Mouse (Mus musculus) heart, embryonic 16.5 days (tissue): Measurements from ENCODE around the gene Ankrd17. TPM values are rescaled to one million over a fixed set of nuclear protein-coding genes. Genes with fewer than 3 reads are reported as not detected.
"Not testable (repeated sequence)": the region's sequence is repeated elsewhere in the genome, so short reads cannot be mapped to it uniquely, and the experiment has no call there.

Experiments used
- ATAC-seq: fragments of 200-750 bp; cut with Nextera tagmentation; replicated peaks from 2 replicates; pipeline ENCODE4 v1.8.0; 2017; ENCODE audit warnings: moderate number of reproducible peaks; ENCODE audit not compliant: insufficient read depth, low FRiP score; ENCODE audit errors: extremely low read depth
- H3K27ac ChIP-seq: fragments of 300-500 bp; sonication (generic); 2 replicates; pipeline ENCODE4 v1.5.1; 2014; ENCODE audit warnings: mild to moderate bottlenecking, low read length, control low read depth, moderate library complexity
- H3K27me3 ChIP-seq: fragments of 300-500 bp; sonication (generic); 2 replicates; pipeline ENCODE4 v1.6.1; 2014; ENCODE audit warnings: low read length, mixed read lengths; ENCODE audit not compliant: control insufficient read depth, insufficient read depth
- H3K36me3 ChIP-seq: fragments of 300-500 bp; sonication (generic); 2 replicates; pipeline ENCODE4 v1.6.1; 2014; ENCODE audit not compliant: control insufficient read depth, insufficient read depth
- H3K4me1 ChIP-seq: fragments of 300-500 bp; sonication (generic); 2 replicates; pipeline ENCODE4 v1.6.1; 2014; ENCODE audit warnings: low read length, mixed read lengths; ENCODE audit not compliant: control insufficient read depth, insufficient read depth
- H3K4me2 ChIP-seq: fragments of 300-500 bp; sonication (generic); 2 replicates; pipeline ENCODE4 v1.6.1; 2014; ENCODE audit warnings: low read depth, mild to moderate bottlenecking, control low read depth, low read length
- H3K4me3 ChIP-seq: fragments of 300-500 bp; sonication (generic); 2 replicates; pipeline ENCODE4 v1.5.1; 2014; ENCODE audit warnings: mild to moderate bottlenecking, control low read depth, low read length
- H3K9ac ChIP-seq: fragments of 300-500 bp; sonication (generic); 2 replicates; pipeline ENCODE4 v1.6.1; 2014; ENCODE audit warnings: low read length, control low read depth
- H3K9me3 ChIP-seq: fragments of 300-500 bp; sonication (generic); replicated peaks from 2 replicates; pipeline ENCODE4 v1.6.1; 2016; ENCODE audit warnings: low read length; ENCODE audit not compliant: control insufficient read depth
- WGBS: fragments of 180-500 bp; shearing (Covaris S2); extraction: QIAGEN DNeasy Blood & Tissue Kit; methylation state at CpG from one replicate; pipeline ENCODE4 v1.1.7; 2014; 5-methylcytosine and 5-hydroxymethylcytosine counted together
- polyA plus RNA-seq: library from polyadenylated mRNA; unstranded; fragments of >200 nt; fragmentation: Nextera tagmentation; extraction: Ambion mirVana; gene quantifications from 2 replicates; pipeline ENCODE4 v1.2.1, GENCODE M21; 2015

The Ankrd17 gene
- polyA plus RNA-seq, 1 experiment from 2014 or later, result 15.7 TPM

- WGBS, result 76% methylated on average over 3 of the region's 3 CpGs
- Histone ChIP-seq H3K4me3 (no peak overlapping the region), H3K9me3 (no peaks in the 10 kb centered on the region), H3K36me3 (peaks cover 27% of the 10 kb centered on the region), H3K27ac (no peak overlapping the region), H3K27me3 (no peaks in the 10 kb centered on the region), H3K4me2 (no peak overlapping the region), H3K9ac (no peak overlapping the region), H3K4me1 (no peaks in the 10 kb centered on the region)
- no peak for ATAC-seq
These were observed 87.0 kb downstream of the Ankrd17 start for GRCm38 (mm10) chr5:90279418-90279817.

- Histone ChIP-seq H3K27me3 (no peaks in the 10 kb centered on the region), H3K4me3 (no peak overlapping the region), H3K9me3 (no peaks in the 10 kb centered on the region), H3K4me1 (no peaks in the 10 kb centered on the region), H3K4me2 (no peak overlapping the region), H3K36me3 (peaks cover 17% of the 10 kb centered on the region), H3K27ac (no peak overlapping the region), H3K9ac (no peak overlapping the region)
- 100% methylated on average over 1 of the region's 1 CpGs for WGBS
- no peak for ATAC-seq
These were observed 88.9 kb downstream of the Ankrd17 start for GRCm38 (mm10) chr5:90277443-90277842.

- H3K9ac ChIP-seq, result no peak overlapping the region
- peaks cover 24% of the 10 kb centered on the region for H3K36me3 ChIP-seq
- no peaks in the 10 kb centered on the region for H3K27me3 ChIP-seq
- no peak for ATAC-seq
- no peak overlapping the region for H3K4me2 ChIP-seq
- no peak overlapping the region for H3K27ac ChIP-seq
- no peak overlapping the region for H3K4me3 ChIP-seq
- H3K9me3 ChIP-seq, result no peaks in the 10 kb centered on the region
- 84% methylated on average over 1 of the region's 1 CpGs for WGBS
- no peaks in the 10 kb centered on the region for H3K4me1 ChIP-seq
These were observed 91.6 kb downstream of the Ankrd17 start for GRCm38 (mm10) chr5:90274806-90275205.

GRCm38 (mm10) chr5:90262230-90262629 is 104.1 kb downstream of the Ankrd17 start:
- not testable (repeated sequence) for H3K9me3 ChIP-seq, H3K4me1 ChIP-seq, H3K4me2 ChIP-seq, ATAC-seq, H3K9ac ChIP-seq, H3K4me3 ChIP-seq, H3K27me3 ChIP-seq, H3K27ac ChIP-seq
- peaks cover 51% of the 10 kb centered on the region for H3K36me3 ChIP-seq
- WGBS, result 84% methylated on average over 2 of the region's 2 CpGs

DNA sequence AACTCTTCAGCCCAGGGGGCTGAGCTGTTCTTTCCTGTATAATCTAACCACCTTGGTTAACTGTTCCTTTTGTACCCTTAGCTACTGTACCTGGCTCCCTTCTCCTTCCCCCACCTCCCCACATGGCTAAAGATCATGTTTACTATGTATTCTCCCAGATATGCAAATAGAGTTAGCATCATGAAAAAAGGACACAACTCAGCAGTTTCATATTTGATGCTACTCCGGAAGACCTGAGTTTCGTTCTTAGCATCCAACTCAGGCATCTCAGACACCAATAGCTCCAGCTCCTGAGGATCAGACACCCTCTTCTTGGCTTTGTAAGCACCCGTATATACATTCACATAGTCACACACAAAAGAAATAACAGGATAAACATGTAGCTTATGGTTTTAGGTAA is 109.4 kb downstream of the Ankrd17 start:
- WGBS, result 95% methylated on average over 3 of the region's 3 CpGs
- no peak overlapping the region for H3K4me3 ChIP-seq
- H3K27ac ChIP-seq, result no peak overlapping the region
- no peak for ATAC-seq
- H3K36me3 ChIP-seq, result peaks cover 60% of the 10 kb centered on the region
- H3K9me3 ChIP-seq, result no peaks in the 10 kb centered on the region
- no peaks in the 10 kb centered on the region for H3K27me3 ChIP-seq
- H3K4me2 ChIP-seq, result no peak overlapping the region
- no peaks in the 10 kb centered on the region for H3K4me1 ChIP-seq
- H3K9ac ChIP-seq, result no peak overlapping the region

DNA sequence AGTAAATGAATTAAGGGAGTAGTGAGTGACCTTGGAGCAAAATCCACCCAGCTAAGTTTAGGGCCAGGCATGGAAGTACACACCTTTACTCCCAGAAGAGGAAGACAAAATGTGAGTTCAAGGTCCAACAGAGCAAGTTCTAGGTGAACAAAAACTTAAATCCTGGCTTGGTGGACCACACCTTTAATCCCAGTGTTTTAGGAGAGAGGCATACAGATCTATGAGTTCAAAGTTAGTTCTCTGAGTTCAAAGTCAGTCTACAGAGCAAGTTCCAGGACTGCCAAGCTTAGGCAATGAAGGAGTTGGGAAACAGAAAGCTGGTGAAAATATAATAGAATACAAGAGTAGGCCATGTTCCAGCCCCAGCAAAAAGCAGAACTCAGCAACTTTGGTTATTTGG is 118.9 kb downstream of the Ankrd17 start:
- no peak overlapping the region for H3K4me2 ChIP-seq
- H3K9me3 ChIP-seq, result no peaks in the 10 kb centered on the region
- no peak overlapping the region for H3K9ac ChIP-seq
- no peaks in the 10 kb centered on the region for H3K4me1 ChIP-seq
- H3K27ac ChIP-seq, result no peak overlapping the region
- H3K4me3 ChIP-seq, result no peak overlapping the region
- no peak for ATAC-seq
- H3K36me3 ChIP-seq, result peaks cover 59% of the 10 kb centered on the region
- no peaks in the 10 kb centered on the region for H3K27me3 ChIP-seq

DNA sequence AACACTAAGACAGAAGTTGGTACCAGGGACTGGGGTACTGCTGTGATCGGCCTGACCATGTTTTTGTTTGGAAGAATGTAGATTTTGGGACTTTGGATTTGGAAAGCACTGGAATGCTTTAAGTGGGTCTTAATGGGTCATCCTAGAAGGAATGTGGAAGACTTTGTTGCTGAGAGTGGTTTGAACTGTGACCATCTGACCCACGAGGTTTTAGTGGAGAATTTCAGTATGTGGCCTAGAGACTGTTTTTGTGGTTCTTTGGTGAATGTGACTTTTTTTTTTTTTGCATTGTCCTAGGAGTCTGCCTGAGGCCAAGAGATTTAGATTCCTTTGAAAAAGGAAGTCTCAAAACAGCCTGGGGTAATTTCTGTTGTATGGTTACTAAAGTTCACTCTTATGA is 119.4 kb downstream of the Ankrd17 start:
- H3K36me3 ChIP-seq, result peaks cover 58% of the 10 kb centered on the region
- H3K9ac ChIP-seq, result no peak overlapping the region
- H3K9me3 ChIP-seq, result no peaks in the 10 kb centered on the region
- no peaks in the 10 kb centered on the region for H3K27me3 ChIP-seq
- no peaks in the 10 kb centered on the region for H3K4me1 ChIP-seq
- no peak overlapping the region for H3K4me2 ChIP-seq
- 78% methylated on average over 2 of the region's 2 CpGs for WGBS
- no peak overlapping the region for H3K4me3 ChIP-seq
- no peak overlapping the region for H3K27ac ChIP-seq
- ATAC-seq, result no peak

- 71% methylated on average over 4 of the region's 4 CpGs for WGBS
- peaks cover 57% of the 10 kb centered on the region for H3K36me3 ChIP-seq
- H3K27ac ChIP-seq, result no peak overlapping the region
- H3K4me1 ChIP-seq, result no peaks in the 10 kb centered on the region
- no peaks in the 10 kb centered on the region for H3K9me3 ChIP-seq
- no peak for ATAC-seq
- H3K9ac ChIP-seq, result no peak overlapping the region
- H3K27me3 ChIP-seq, result no peaks in the 10 kb centered on the region
- H3K4me3 ChIP-seq, result no peak overlapping the region
- H3K4me2 ChIP-seq, result no peak overlapping the region
These were observed 119.8 kb downstream of the Ankrd17 start for GRCm38 (mm10) chr5:90246567-90246966.

GRCm38 (mm10) chr5:90245416-90245815 is 121.0 kb downstream of the Ankrd17 start:
- no peak for ATAC-seq
- Histone ChIP-seq H3K27ac (no peak overlapping the region), H3K4me1 (no peaks in the 10 kb centered on the region), H3K9ac (no peak overlapping the region), H3K36me3 (peaks cover 52% of the 10 kb centered on the region), H3K4me2 (no peak overlapping the region), H3K4me3 (no peak overlapping the region), H3K9me3 (no peaks in the 10 kb centered on the region), H3K27me3 (no peaks in the 10 kb centered on the region)
- 32% methylated on average over 4 of the region's 4 CpGs for WGBS

DNA sequence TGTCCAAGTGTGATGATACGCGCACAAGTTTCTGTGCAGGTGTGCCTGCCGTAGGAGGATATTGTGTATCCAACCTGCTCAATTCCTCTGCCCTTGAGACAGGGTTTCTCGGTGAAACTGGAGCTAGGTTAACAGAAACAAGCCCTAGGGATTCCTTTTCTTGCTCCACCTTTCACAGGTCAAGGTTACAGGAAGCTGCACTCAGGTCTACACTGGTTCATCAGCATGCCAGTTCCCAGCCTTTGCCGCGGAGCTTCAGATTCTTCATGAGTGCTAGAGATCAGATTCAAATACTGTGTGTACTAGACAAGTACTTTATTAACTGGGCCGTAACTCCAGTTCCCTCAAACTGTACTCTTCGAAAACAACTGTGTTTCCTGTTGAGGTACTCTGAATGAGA is 131.2 kb downstream of the Ankrd17 start:
- Histone ChIP-seq H3K4me1 (no peaks in the 10 kb centered on the region), H3K9me3 (no peaks in the 10 kb centered on the region), H3K4me2 (no peak overlapping the region), H3K27ac (no peak overlapping the region), H3K4me3 (no peak overlapping the region), H3K9ac (no peak overlapping the region), H3K27me3 (no peaks in the 10 kb centered on the region), H3K36me3 (peaks cover 63% of the 10 kb centered on the region)
- ATAC-seq, result no peak
- WGBS, result 93% methylated on average over 8 of the region's 8 CpGs
